Mouse (Mus musculus): ENCODE data around the gene Cdc42ep4.

Cdc42ep4 gene

DNA sequence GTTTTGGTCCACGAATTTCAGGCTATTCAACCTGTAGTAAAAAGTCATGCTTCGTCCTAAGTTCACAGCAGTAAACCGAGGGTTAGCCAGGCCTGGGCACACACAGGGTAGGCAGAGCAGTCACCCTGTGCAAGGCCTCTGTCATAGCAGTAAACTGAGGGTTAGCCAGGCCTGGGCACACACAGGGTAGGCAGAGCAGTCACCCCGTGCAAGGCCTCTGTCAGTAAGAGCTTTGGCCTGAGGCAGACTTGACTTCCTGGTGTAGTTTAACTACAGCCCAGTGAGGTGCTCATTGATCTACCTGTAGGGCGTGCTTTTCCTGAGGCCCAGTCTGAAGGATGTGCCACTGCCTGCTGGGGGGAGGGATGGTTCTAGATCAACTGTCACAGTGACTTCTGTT is 60.4 kb downstream of the Cdc42ep4 start:
- ATAC-seq (ENCODE audit: insufficient number of reproducible peaks, low FRiP score, low TSS enrichment): no peak

DNA sequence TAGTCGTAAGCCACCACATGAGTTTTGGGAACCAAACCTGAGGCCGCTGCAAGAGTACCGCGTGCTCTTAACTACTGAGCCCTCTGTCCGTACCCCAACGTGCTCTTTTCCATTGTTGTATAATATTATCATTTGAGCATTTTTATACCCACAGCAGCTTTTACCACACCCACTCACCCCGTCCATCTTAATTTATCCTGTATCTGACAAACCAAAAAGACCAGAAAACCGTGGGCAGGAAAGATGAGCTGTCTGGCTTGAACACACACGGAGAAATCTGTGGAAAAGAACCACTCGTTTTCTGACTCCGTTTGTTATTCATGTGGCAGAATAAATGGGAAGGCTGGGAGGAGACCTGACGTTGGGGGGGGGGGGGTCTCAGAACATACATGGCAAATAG is 61.2 kb downstream of the Cdc42ep4 start:
- no peak for ATAC-seq (ENCODE audit: insufficient number of reproducible peaks, low FRiP score, low TSS enrichment)

- ATAC-seq (ENCODE audit: insufficient number of reproducible peaks, low FRiP score, low TSS enrichment): no peak
Observed at GRCm38 (mm10) chr11:113687031-113687430, 64.7 kb downstream of the Cdc42ep4 start.

GRCm38 (mm10) chr11:113684707-113685426 is 66.8 kb downstream of the Cdc42ep4 start:
- no peak for ATAC-seq (ENCODE audit: insufficient number of reproducible peaks, low FRiP score, low TSS enrichment)

GRCm38 (mm10) chr11:113683957-113684706 is 67.5 kb downstream of the Cdc42ep4 start, which contains the start of the genes Fam104a and D11Wsu47e:
TSS of gene Fam104a (minus strand) at chr11:113684155.
TSS of gene D11Wsu47e (plus strand) at chr11:113684412.
- ATAC-seq (ENCODE audit: insufficient number of reproducible peaks, low FRiP score, low TSS enrichment): peak; percentile 90

DNA sequence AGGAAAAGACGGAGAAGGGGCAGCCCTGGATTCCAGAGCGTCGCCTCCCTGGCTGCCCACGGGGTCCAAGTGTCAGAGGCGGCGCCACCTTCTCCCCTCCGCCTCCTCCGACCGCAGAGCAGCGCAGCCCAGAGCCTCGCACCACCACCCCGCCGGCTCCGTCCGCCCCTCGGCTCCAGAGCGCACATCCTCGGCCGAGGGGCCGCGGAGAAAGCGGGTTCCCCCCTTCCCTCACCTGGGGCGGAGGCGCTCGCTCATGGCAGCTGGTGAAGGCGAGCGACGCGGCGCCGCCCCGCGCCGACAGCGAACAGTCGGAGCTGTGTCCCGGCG is 68.1 kb downstream of the Cdc42ep4 start:
- peak; percentile 52 for ATAC-seq (ENCODE audit: insufficient number of reproducible peaks, low FRiP score, low TSS enrichment)

- ATAC-seq (ENCODE audit: insufficient number of reproducible peaks, low FRiP score, low TSS enrichment): 0 out of 2 replicates have a peak, but pooled peaks have one; percentile 23
Observed at GRCm38 (mm10) chr11:113682897-113683626, 68.6 kb downstream of the Cdc42ep4 start.

GRCm38 (mm10) chr11:113681979-113682378 is 69.7 kb downstream of the Cdc42ep4 start:
- ATAC-seq (ENCODE audit: insufficient number of reproducible peaks, low FRiP score, low TSS enrichment): no peak

DNA sequence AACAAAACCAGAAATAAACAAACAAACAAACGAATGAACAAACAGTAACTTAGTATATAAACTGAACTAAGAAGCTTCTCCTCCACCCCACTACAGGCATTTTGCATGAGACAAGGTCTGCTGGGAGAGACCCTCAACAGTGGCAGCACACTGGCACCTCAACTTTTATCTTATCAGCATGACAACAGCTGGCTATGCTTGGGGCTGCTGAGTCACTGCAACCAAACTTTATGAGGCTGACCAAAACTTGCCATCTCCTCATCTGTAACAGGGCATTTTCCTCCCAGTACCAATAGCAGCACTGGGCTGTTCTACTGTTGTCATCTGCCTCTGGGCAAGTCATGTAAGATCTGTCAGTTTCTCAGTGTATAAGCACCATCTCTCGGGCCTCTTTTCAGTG is 70.7 kb downstream of the Cdc42ep4 start:
- ATAC-seq (ENCODE audit: insufficient number of reproducible peaks, low FRiP score, low TSS enrichment): no peak

DNA sequence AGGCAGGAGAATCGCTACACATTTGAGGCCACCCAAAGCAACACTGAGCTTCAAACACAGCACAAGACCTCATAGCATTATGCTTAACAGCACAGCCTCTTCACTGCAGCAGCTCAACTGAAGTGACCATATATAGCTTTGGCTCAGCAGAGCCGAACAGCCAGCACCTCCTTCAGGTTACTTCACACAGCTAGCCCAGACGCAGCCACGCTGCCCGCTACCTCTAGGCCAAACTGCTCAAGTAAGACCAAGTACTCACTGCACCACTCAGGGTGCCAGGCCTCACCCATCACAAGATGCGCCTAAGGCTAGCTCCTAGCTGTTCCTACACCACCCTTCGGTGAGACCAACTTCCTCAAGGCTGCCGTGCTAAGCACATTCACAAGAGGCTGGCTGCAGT is 73.3 kb downstream of the Cdc42ep4 start:
- ATAC-seq (ENCODE audit: insufficient number of reproducible peaks, low FRiP score, low TSS enrichment): no peak

DNA sequence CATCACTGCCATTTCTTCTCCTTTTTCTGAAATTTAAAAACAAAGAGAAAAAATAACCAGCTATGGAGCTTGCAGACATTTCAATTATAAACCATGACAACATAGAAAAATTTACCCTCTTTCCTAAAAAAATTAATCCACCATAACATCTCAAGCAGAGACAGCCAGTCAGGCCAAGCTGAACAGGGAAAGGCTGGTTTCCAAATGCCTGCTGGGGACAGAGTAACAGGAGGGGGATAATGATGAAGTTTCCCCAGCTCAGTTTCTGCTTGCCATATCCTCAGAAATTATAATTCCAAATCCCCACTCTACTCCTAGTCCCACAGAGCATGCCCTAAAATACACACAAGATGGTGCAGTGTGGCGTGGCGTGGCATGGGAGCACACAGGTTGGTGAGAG is 74.3 kb downstream of the Cdc42ep4 start:
- ATAC-seq (ENCODE audit: insufficient number of reproducible peaks, low FRiP score, low TSS enrichment): no peak

Measured in cerebellum, adult (tissue).